Mouse (Mus musculus): ENCODE measurements around the gene Ubr2. TPM values are rescaled to one million over a fixed set of nuclear protein-coding genes. Genes with fewer than 3 reads are reported as not detected.

The Ubr2 gene
- total and polyA plus RNA-seq, 3 experiments, result 15.3 to 353 (median 33.8) TPM

- Histone ChIP-seq H3K4me3 (ENCODE audit: control insufficient read depth in 1 of 2, insufficient read depth in 1 of 2, low read depth in 2 of 2, low read length in 2 of 2) (no peak overlapping the region), H3K4me1 (ENCODE audit: control insufficient read depth in 1 of 2, insufficient read depth in 2 of 2, low read length in 2 of 2) (no peaks in the 10 kb centered on the region), H3K9ac (ENCODE audit: control insufficient read depth, low read depth, low read length, poor library complexity, severe bottlenecking) (no peak overlapping the region), H3K27ac (ENCODE audit: control insufficient read depth, low read depth, low read length) (no peak overlapping the region), H3K36me3 (ENCODE audit: control insufficient read depth in 1 of 2, insufficient read depth in 2 of 2, low read length in 2 of 2) (peaks cover 0 to 2% of the 10 kb centered on the region in 2 experiments; a peak in 3 of 4 replicates), H3K27me3 (ENCODE audit: control insufficient read depth in 1 of 2, insufficient read depth in 2 of 2, low read length in 2 of 2) (no peaks in the 10 kb centered on the region), H3K79me2 (ENCODE audit: control insufficient read depth, insufficient read depth, low read length, poor library complexity) (no peaks in the 10 kb centered on the region), H3K9me3 (replicated peaks; ENCODE audit: insufficient read depth, low read length) (no peaks in the 10 kb centered on the region)
- TF ChIP-seq GATA1 (IDR thresholded peaks at IDR 0.05; ENCODE audit: low read depth, low read length), result no peak
- no peak for TF ChIP-seq BHLHE40 (IDR thresholded peaks at IDR 0.05; ENCODE audit: borderline replicate concordance, low read depth, low read length)
- TF ChIP-seq SIN3A (IDR thresholded peaks at IDR 0.05; ENCODE audit: low read length), result no peak
- no peak for DNase-seq (ENCODE audit: low read depth, low spot score)
Observed at GRCm38 (mm10) chr17:46926941-46927340, 83.4 kb downstream of the Ubr2 start.

GRCm38 (mm10) chr17:46926192-46926591 lies 84.2 kb downstream of the Ubr2 start:
- Histone ChIP-seq H3K36me3 (ENCODE audit: control insufficient read depth in 1 of 2, insufficient read depth in 2 of 2, low read length in 2 of 2) (peaks cover 0 to 2% of the 10 kb centered on the region in 2 experiments; a peak in 3 of 4 replicates), H3K79me2 (ENCODE audit: control insufficient read depth, insufficient read depth, low read length, poor library complexity) (no peaks in the 10 kb centered on the region), H3K27ac (ENCODE audit: control insufficient read depth, low read depth, low read length) (no peak overlapping the region), H3K9me3 (replicated peaks; ENCODE audit: insufficient read depth, low read length) (no peaks in the 10 kb centered on the region), H3K4me3 (ENCODE audit: control insufficient read depth in 1 of 2, insufficient read depth in 1 of 2, low read depth in 2 of 2, low read length in 2 of 2) (no peak overlapping the region), H3K27me3 (ENCODE audit: control insufficient read depth in 1 of 2, insufficient read depth in 2 of 2, low read length in 2 of 2) (no peaks in the 10 kb centered on the region), H3K4me1 (ENCODE audit: control insufficient read depth in 1 of 2, insufficient read depth in 2 of 2, low read length in 2 of 2) (no peaks in the 10 kb centered on the region), H3K9ac (ENCODE audit: control insufficient read depth, low read depth, low read length, poor library complexity, severe bottlenecking) (no peak overlapping the region)
- no peak for TF ChIP-seq TCF12 (IDR thresholded peaks at IDR 0.05; ENCODE audit: low read depth, low read length)
- no peak for TF ChIP-seq TAL1 (IDR thresholded peaks at IDR 0.05; ENCODE audit: low read length)
- no peak for TF ChIP-seq MAZ (IDR thresholded peaks at IDR 0.05; ENCODE audit: low read depth, low read length)
- TF ChIP-seq GABPA (IDR thresholded peaks at IDR 0.05; ENCODE audit: low read depth, low read length), result no peak
- no peak for TF ChIP-seq KAT2A (conservative IDR thresholded peaks at IDR 0.05; ENCODE audit: low read depth, low read length)
- no peak for TF ChIP-seq ZKSCAN1 (IDR thresholded peaks at IDR 0.05; ENCODE audit: low read depth, low read length)
- no peak for TF ChIP-seq CHD1 (IDR thresholded peaks at IDR 0.05; ENCODE audit: low read depth, low read length)
- TF ChIP-seq NELFE (IDR thresholded peaks at IDR 0.05; ENCODE audit: low read depth, low read length), result no peak
- DNase-seq (ENCODE audit: low read depth, low spot score), result no peak

GRCm38 (mm10) chr17:46920855-46921254 lies 89.5 kb downstream of the Ubr2 start:
- H3K4me3 ChIP-seq (ENCODE audit: control insufficient read depth in 1 of 2, insufficient read depth in 1 of 2, low read depth in 2 of 2, low read length in 2 of 2), result no peak overlapping the region
- H3K4me1 ChIP-seq (ENCODE audit: control insufficient read depth in 1 of 2, insufficient read depth in 2 of 2, low read length in 2 of 2), result no peaks in the 10 kb centered on the region
- H3K36me3 ChIP-seq (ENCODE audit: control insufficient read depth in 1 of 2, insufficient read depth in 2 of 2, low read length in 2 of 2), result no peaks in the 10 kb centered on the region
- H3K27ac ChIP-seq (ENCODE audit: control insufficient read depth, low read depth, low read length), result no peak overlapping the region
- peak; percentile 38 for DNase-seq (ENCODE audit: low read depth, low spot score)
- H3K9me3 ChIP-seq (replicated peaks; ENCODE audit: insufficient read depth, low read length), result no peaks in the 10 kb centered on the region
- H3K27me3 ChIP-seq (ENCODE audit: control insufficient read depth in 1 of 2, insufficient read depth in 2 of 2, low read length in 2 of 2), result no peaks in the 10 kb centered on the region
- no peaks in the 10 kb centered on the region for H3K79me2 ChIP-seq (ENCODE audit: control insufficient read depth, insufficient read depth, low read length, poor library complexity)
- TF ChIP-seq CHD1 (IDR thresholded peaks at IDR 0.05; ENCODE audit: low read depth, low read length), result no peak
- TF ChIP-seq MXI1 (IDR thresholded peaks at IDR 0.05; ENCODE audit: low read depth, low read length), result peak; percentile 93
- peak; percentile 82 for TF ChIP-seq SIN3A (IDR thresholded peaks at IDR 0.05; ENCODE audit: low read length)
- H3K9ac ChIP-seq (ENCODE audit: control insufficient read depth, low read depth, low read length, poor library complexity, severe bottlenecking), result no peak overlapping the region

Measured in MEL (cell line).